Mouse (Mus musculus): ENCODE results near the gene Ptrh2. TPM values are rescaled to one million over a fixed set of nuclear protein-coding genes. Genes with fewer than 3 reads are reported as not detected.
"Not testable (repeated sequence)": the region's sequence is repeated elsewhere in the genome, so short reads cannot be mapped to it uniquely, and the experiment has no call there.

The Ptrh2 gene
- polyA plus RNA-seq, 1 experiment from 2014 or later = 28.8 TPM

GRCm38 (mm10) chr11:86734241-86734939, 50.6 kb downstream of the Ptrh2 start:
- Histone ChIP-seq H3K4me3 (replicated peaks; ENCODE audit: low read length) (no peak overlapping the region), H3K27me3 (ENCODE audit: control insufficient read depth, insufficient read depth, low read length) (no peaks in the 10 kb centered on the region), H3K4me1 (ENCODE audit: control insufficient read depth, insufficient read depth, low read length) (no peaks in the 10 kb centered on the region), H3K27ac (ENCODE audit: low read length) (no peak overlapping the region), H3K9ac (ENCODE audit: low read length) (no peak overlapping the region), H3K9me3 (replicated peaks; ENCODE audit: control insufficient read depth, low read length) (no peaks in the 10 kb centered on the region), H3K36me3 (ENCODE audit: control insufficient read depth, insufficient read depth, low read length) (peaks cover 16% of the 10 kb centered on the region; the same call in 1 of the 2 replicates), H3K4me2 (ENCODE audit: low read depth, low read length) (no peak overlapping the region)
- no peak for ATAC-seq (ENCODE audit: insufficient read depth, low FRiP score)
- WGBS = 83% methylated on average over 10 of the region's 10 CpGs

- H3K4me1 ChIP-seq (ENCODE audit: control insufficient read depth, insufficient read depth, low read length) = no peaks in the 10 kb centered on the region
- H3K27ac ChIP-seq (ENCODE audit: low read length) = no peak overlapping the region
- H3K4me2 ChIP-seq (ENCODE audit: low read depth, low read length) = no peak overlapping the region
- H3K36me3 ChIP-seq (ENCODE audit: control insufficient read depth, insufficient read depth, low read length) = peaks cover 12% of the 10 kb centered on the region; the same call in 1 of the 2 replicates
- no peak for ATAC-seq (ENCODE audit: insufficient read depth, low FRiP score)
- H3K4me3 ChIP-seq (replicated peaks; ENCODE audit: low read length) = no peak overlapping the region
- no peaks in the 10 kb centered on the region for H3K27me3 ChIP-seq (ENCODE audit: control insufficient read depth, insufficient read depth, low read length)
- no peaks in the 10 kb centered on the region for H3K9me3 ChIP-seq (replicated peaks; ENCODE audit: control insufficient read depth, low read length)
- WGBS = 91% methylated on average over 4 of the region's 4 CpGs
- H3K9ac ChIP-seq (ENCODE audit: low read length) = no peak overlapping the region
Measured at GRCm38 (mm10) chr11:86734993-86735392, 51.2 kb downstream of the Ptrh2 start.

GRCm38 (mm10) chr11:86737301-86738000, 53.7 kb downstream of the Ptrh2 start:
- H3K27me3 ChIP-seq (ENCODE audit: control insufficient read depth, insufficient read depth, low read length) = no peaks in the 10 kb centered on the region
- no peak overlapping the region for H3K4me3 ChIP-seq (replicated peaks; ENCODE audit: low read length)
- H3K36me3 ChIP-seq (ENCODE audit: control insufficient read depth, insufficient read depth, low read length) = 0 out of 2 replicates have a peak, but pooled peaks cover 5% of the 10 kb centered on the region
- H3K9ac ChIP-seq (ENCODE audit: low read length) = no peak overlapping the region
- WGBS = 59% methylated on average over 8 of the region's 8 CpGs
- peak; percentile 69 for ATAC-seq (ENCODE audit: insufficient read depth, low FRiP score)
- H3K4me2 ChIP-seq (ENCODE audit: low read depth, low read length) = no peak overlapping the region
- no peaks in the 10 kb centered on the region for H3K4me1 ChIP-seq (ENCODE audit: control insufficient read depth, insufficient read depth, low read length)
- H3K9me3 ChIP-seq (replicated peaks; ENCODE audit: control insufficient read depth, low read length) = no peaks in the 10 kb centered on the region
- no peak overlapping the region for H3K27ac ChIP-seq (ENCODE audit: low read length)

GRCm38 (mm10) chr11:86738308-86738707, 54.5 kb downstream of the Ptrh2 start:
- H3K4me1 ChIP-seq (ENCODE audit: control insufficient read depth, insufficient read depth, low read length); H3K4me3 ChIP-seq (replicated peaks; ENCODE audit: low read length): not testable (repeated sequence)
- WGBS = 88% methylated on average over 1 of the region's 1 CpGs

GRCm38 (mm10) chr11:86738956-86739355, 55.2 kb downstream of the Ptrh2 start:
- H3K9me3 ChIP-seq (replicated peaks; ENCODE audit: control insufficient read depth, low read length) = no peaks in the 10 kb centered on the region

More at GRCm38 (mm10) chr11:86738308-86738707, 54.5 kb downstream of the Ptrh2 start:
- H3K4me2 ChIP-seq (ENCODE audit: low read depth, low read length); H3K27ac ChIP-seq (ENCODE audit: low read length); H3K9me3 ChIP-seq (replicated peaks; ENCODE audit: control insufficient read depth, low read length); H3K9ac ChIP-seq (ENCODE audit: low read length); ATAC-seq (ENCODE audit: insufficient read depth, low FRiP score); H3K27me3 ChIP-seq (ENCODE audit: control insufficient read depth, insufficient read depth, low read length); H3K36me3 ChIP-seq (ENCODE audit: control insufficient read depth, insufficient read depth, low read length): not testable (repeated sequence)

GRCm38 (mm10) chr11:86739470-86739869, 55.7 kb downstream of the Ptrh2 start:
- WGBS = 81% methylated on average over 2 of the region's 2 CpGs
- Histone ChIP-seq H3K27ac (ENCODE audit: low read length) (no peak overlapping the region), H3K36me3 (ENCODE audit: control insufficient read depth, insufficient read depth, low read length) (0 out of 2 replicates have a peak, but pooled peaks cover 5% of the 10 kb centered on the region), H3K4me3 (replicated peaks; ENCODE audit: low read length) (no peak overlapping the region), H3K4me1 (ENCODE audit: control insufficient read depth, insufficient read depth, low read length) (peaks cover 3% of the 10 kb centered on the region; the same call in 1 of the 2 replicates), H3K9ac (ENCODE audit: low read length) (no peak overlapping the region), H3K27me3 (ENCODE audit: control insufficient read depth, insufficient read depth, low read length) (no peaks in the 10 kb centered on the region), H3K4me2 (ENCODE audit: low read depth, low read length) (no peak overlapping the region), H3K9me3 (replicated peaks; ENCODE audit: control insufficient read depth, low read length) (no peaks in the 10 kb centered on the region)
- no peak for ATAC-seq (ENCODE audit: insufficient read depth, low FRiP score)

More at GRCm38 (mm10) chr11:86738956-86739355, 55.2 kb downstream of the Ptrh2 start:
- H3K27me3 ChIP-seq (ENCODE audit: control insufficient read depth, insufficient read depth, low read length) = no peaks in the 10 kb centered on the region
- 82% methylated on average over 1 of the region's 1 CpGs for WGBS
- no peak overlapping the region for H3K4me2 ChIP-seq (ENCODE audit: low read depth, low read length)
- 0 out of 2 replicates have a peak, but pooled peaks cover 5% of the 10 kb centered on the region for H3K36me3 ChIP-seq (ENCODE audit: control insufficient read depth, insufficient read depth, low read length)
- H3K4me3 ChIP-seq (replicated peaks; ENCODE audit: low read length) = no peak overlapping the region
- peaks cover 1% of the 10 kb centered on the region; the same call in 1 of the 2 replicates for H3K4me1 ChIP-seq (ENCODE audit: control insufficient read depth, insufficient read depth, low read length)
- ATAC-seq (ENCODE audit: insufficient read depth, low FRiP score) = no peak
- H3K9ac ChIP-seq (ENCODE audit: low read length) = no peak overlapping the region
- H3K27ac ChIP-seq (ENCODE audit: low read length) = no peak overlapping the region

GRCm38 (mm10) chr11:86741505-86741904, 57.7 kb downstream of the Ptrh2 start:
- ATAC-seq (ENCODE audit: insufficient read depth, low FRiP score) = no peak
- Histone ChIP-seq H3K4me1 (ENCODE audit: control insufficient read depth, insufficient read depth, low read length) (peaks cover 15% of the 10 kb centered on the region), H3K4me3 (replicated peaks; ENCODE audit: low read length) (no peak overlapping the region), H3K27me3 (ENCODE audit: control insufficient read depth, insufficient read depth, low read length) (no peaks in the 10 kb centered on the region), H3K9ac (ENCODE audit: low read length) (no peak overlapping the region), H3K27ac (ENCODE audit: low read length) (no peak overlapping the region), H3K36me3 (ENCODE audit: control insufficient read depth, insufficient read depth, low read length) (no peaks in the 10 kb centered on the region), H3K9me3 (replicated peaks; ENCODE audit: control insufficient read depth, low read length) (no peaks in the 10 kb centered on the region), H3K4me2 (ENCODE audit: low read depth, low read length) (no peak overlapping the region)
- WGBS = 94% methylated on average over 5 of the region's 5 CpGs
